Mouse (Mus musculus) E14TG2a.4 (cell line): ENCODE results near the gene Phf19.

Source experiments
- CTCF ChIP-seq: conservative IDR thresholded peaks from 2 replicates; pipeline ENCODE4 v1.5.1; 2014; ENCODE audit warnings: low read length
- NANOG ChIP-seq: IDR thresholded peaks from 2 replicates; pipeline ENCODE4 v1.6.1; 2014; ENCODE audit warnings: borderline replicate concordance, low read length, mixed read lengths

DNA sequence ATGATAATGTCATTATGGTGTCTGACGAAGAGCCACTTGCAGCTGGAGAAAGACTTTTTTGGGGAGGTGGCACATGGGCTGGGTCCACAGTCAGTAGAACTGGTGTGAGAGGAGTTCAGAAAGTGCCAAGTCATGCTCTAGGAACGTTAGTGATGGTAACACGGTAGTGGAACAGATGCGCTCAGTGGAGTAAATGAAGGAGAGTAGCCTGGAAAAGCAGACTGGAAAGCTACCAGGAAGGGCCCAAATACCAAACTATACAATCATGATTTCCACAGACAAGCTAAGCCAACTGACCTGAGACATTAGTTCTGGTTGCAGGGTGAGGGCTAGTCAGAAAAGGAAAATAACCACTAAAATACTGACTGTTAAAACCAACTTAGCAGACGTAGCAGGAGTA lies 44.1 kb downstream of the Phf19 start:
- no peak for TF ChIP-seq CTCF
- TF ChIP-seq NANOG = no peak
